Mouse (Mus musculus) urinary bladder, postnatal 0 days (tissue): Measurements from ENCODE around the gene C77080. TPM values are rescaled to one million over a fixed set of nuclear protein-coding genes. Genes with fewer than 3 reads are reported as not detected.

Source experiments
- microRNA-seq: library from miRNA; unstranded; fragments of <30 nt; microRNA quantifications from one replicate; pipeline ENCODE4, GENCODE M21; 2016
- polyA plus RNA-seq: library from polyadenylated mRNA; unstranded; fragments of >200 nt; fragmentation: Nextera tagmentation; extraction: Ambion mirVana; gene quantifications from 2 replicates; pipeline ENCODE4 v1.2.1, GENCODE M21; 2015

Gene C77080
- polyA plus RNA-seq: 5.4 and 6.2 TPM in 2 replicates

DNA sequence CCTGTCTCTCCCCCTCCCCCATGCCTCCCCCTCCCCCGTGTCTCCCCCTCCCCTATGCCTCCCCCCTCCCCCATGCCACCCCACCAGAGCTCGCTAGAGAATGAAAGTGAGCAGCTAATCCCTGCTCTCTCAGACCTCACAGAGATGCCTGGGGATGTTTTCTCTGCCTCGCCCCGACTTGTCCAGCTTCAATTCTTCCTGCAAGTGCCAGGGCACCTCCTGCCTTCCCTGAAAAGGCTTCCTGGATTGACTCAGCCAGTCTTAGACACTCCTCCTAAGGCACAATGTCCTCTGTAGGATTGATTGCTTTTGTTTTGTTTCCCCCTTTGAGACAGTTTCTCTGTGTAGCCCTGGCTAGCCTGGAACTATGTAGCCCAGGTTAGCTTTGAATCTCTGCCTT, at the start of gene C77080:
Gene C77080, minus strand, starts transcription at position 209 of the 400 bp plus-strand sequence.

DNA sequence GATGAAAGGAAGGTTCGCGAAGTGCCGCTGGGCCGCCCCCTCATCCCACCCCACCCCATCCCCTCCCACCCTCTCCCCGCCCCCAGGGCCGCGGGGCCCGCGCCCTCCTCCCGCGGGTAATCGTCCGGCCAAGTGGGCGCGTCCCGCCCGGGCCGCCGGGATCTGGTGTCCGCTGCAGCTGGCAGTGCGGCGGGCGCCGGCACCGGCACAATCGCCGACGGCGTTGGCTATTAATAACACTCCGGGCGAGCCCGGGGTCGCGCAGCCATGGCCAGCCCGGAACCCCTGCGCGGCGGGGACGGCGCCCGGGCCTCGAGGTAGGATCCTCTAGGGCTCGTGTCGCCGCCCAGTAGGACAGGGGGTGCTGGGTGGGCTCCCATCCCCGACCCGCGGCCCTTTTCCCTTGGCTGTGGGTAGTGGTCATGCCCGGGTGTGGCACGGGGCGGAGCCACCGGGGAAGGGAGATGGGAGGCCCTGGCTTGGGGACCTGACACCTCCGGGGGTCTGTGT, 26.3 kb upstream of the C77080 start, which contains the start of gene Sync:
Gene Sync, plus strand, starts transcription at position 146 of the 510 bp plus-strand sequence.

GRCm38 (mm10) chr4:129189542-129190519, 71.4 kb downstream of the C77080 start, which contains the start of the genes S100pbp and Yars:
Gene S100pbp (minus strand): TSS chr4:129189727.
Gene Yars (plus strand): TSS chr4:129189760.

Small RNAs within 50 kb of the gene (microRNA-seq; reads per million reads assigned to microRNA genes)
- gene Gm22994: not detected

Other genes with a start within 250 kb of the C77080 start
- 5.7 TPM in 2 replicates for gene Rnf19b, start 203.1 kb downstream of the C77080 start, polyA plus RNA-seq
- 14.8 and 17.5 TPM in 2 replicates for gene Tmem54, start 155.9 kb downstream of the C77080 start, polyA plus RNA-seq
- 0.19 TPM in 1 of 2 replicates, not detected in the other for gene Hpca, start 139.4 kb downstream of the C77080 start, polyA plus RNA-seq
- gene Fndc5, start 124.4 kb downstream of the C77080 start, polyA plus RNA-seq: 1.7 and 2.2 TPM in 2 replicates
- 5.7 and 6.7 TPM in 2 replicates for gene S100pbp, start 71.7 kb downstream of the C77080 start, polyA plus RNA-seq
- gene Yars, start 71.6 kb downstream of the C77080 start, polyA plus RNA-seq: 49.8 and 50.3 TPM in 2 replicates
- gene Sync, start 26.2 kb upstream of the C77080 start, polyA plus RNA-seq: 1.8 and 2.8 TPM in 2 replicates
- 147 and 188 TPM in 2 replicates for gene Rbbp4, start 74.0 kb upstream of the C77080 start, polyA plus RNA-seq
- gene Zbtb8os, start 74.3 kb upstream of the C77080 start, polyA plus RNA-seq: 39.7 and 46.6 TPM in 2 replicates
- 17.4 and 19.0 TPM in 2 replicates for gene Zbtb8a, start 116.7 kb upstream of the C77080 start, polyA plus RNA-seq
- gene Zbtb8b, start 179.4 kb upstream of the C77080 start, polyA plus RNA-seq: 6.6 and 7.9 TPM in 2 replicates
- 14.1 and 16.6 TPM in 2 replicates for gene Bsdc1, start 200.2 kb upstream of the C77080 start, polyA plus RNA-seq
- gene Tssk3, start 229.6 kb upstream of the C77080 start, polyA plus RNA-seq: not detected in 2 replicates
- 0.63 and 0.73 TPM in 2 replicates for gene Fam229a, start 229.8 kb upstream of the C77080 start, polyA plus RNA-seq